Mouse (Mus musculus): ENCODE results near the gene Hist1h3d. TPM values are rescaled to one million over a fixed set of nuclear protein-coding genes. Genes with fewer than 3 reads are reported as not detected.

The Hist1h3d gene
- polyA plus RNA-seq, 1 experiment from 2014 or later, result not detected

Other genes starting within 250 kb of the Hist1h3d start
- 31.4 TPM for gene Zfp322a, start 206.6 kb upstream of the Hist1h3d start, polyA plus RNA-seq (2017; shearing (Covaris generic))
- 12.6 TPM for gene Abt1, start 151.9 kb upstream of the Hist1h3d start, polyA plus RNA-seq (2017; shearing (Covaris generic))
- not detected for gene Btn1a1, start 109.9 kb upstream of the Hist1h3d start, polyA plus RNA-seq (2017; shearing (Covaris generic))
- not detected for gene Btn2a2, start 86.9 kb upstream of the Hist1h3d start, polyA plus RNA-seq (2017; shearing (Covaris generic))
- gene Hist1h4h, start 44.7 kb upstream of the Hist1h3d start, polyA plus RNA-seq (2017; shearing (Covaris generic)), result 5.4 TPM
- gene Hist1h2af, start 41.9 kb upstream of the Hist1h3d start, polyA plus RNA-seq (2017; shearing (Covaris generic)), result not detected
- gene Hist1h3g, start 40.3 kb upstream of the Hist1h3d start, polyA plus RNA-seq (2017; shearing (Covaris generic)), result not detected
- gene Hist1h2bh, start 32.4 kb upstream of the Hist1h3d start, polyA plus RNA-seq (2017; shearing (Covaris generic)), result 0.53 TPM
- 0.29 TPM for gene Hist1h3f, start 31.7 kb upstream of the Hist1h3d start, polyA plus RNA-seq (2017; shearing (Covaris generic))
- gene Hist1h4f, start 24.1 kb upstream of the Hist1h3d start, polyA plus RNA-seq (2017; shearing (Covaris generic)), result 1.1 TPM
- 0.20 TPM for gene Hist1h1d, start 22.5 kb upstream of the Hist1h3d start, polyA plus RNA-seq (2017; shearing (Covaris generic))
- 0.83 TPM for gene Hist1h3e, start 13.4 kb upstream of the Hist1h3d start, polyA plus RNA-seq (2017; shearing (Covaris generic))
- 0.97 TPM for gene Hist1h2ae, start 4.5 kb upstream of the Hist1h3d start, polyA plus RNA-seq (2017; shearing (Covaris generic))
- 2.8 TPM for gene Hist1h2bg, start 4.4 kb upstream of the Hist1h3d start, polyA plus RNA-seq (2017; shearing (Covaris generic))
- not detected for gene Hist1h2bf, start 1.6 kb upstream of the Hist1h3d start, polyA plus RNA-seq (2017; shearing (Covaris generic))
- gene Hist1h2ad, start 1.4 kb upstream of the Hist1h3d start, polyA plus RNA-seq (2017; shearing (Covaris generic)), result not detected
- 36.0 TPM for gene Hist1h4d, start 5.8 kb downstream of the Hist1h3d start, polyA plus RNA-seq (2017; shearing (Covaris generic))
- gene Hist1h2be, start 45.4 kb downstream of the Hist1h3d start, polyA plus RNA-seq (2017; shearing (Covaris generic)), result 2.7 TPM
- 6.7 TPM for gene Hist1h1e, start 46.8 kb downstream of the Hist1h3d start, polyA plus RNA-seq (2017; shearing (Covaris generic))
- 0.36 TPM for gene Hist1h2ac, start 108.2 kb downstream of the Hist1h3d start, polyA plus RNA-seq (2017; shearing (Covaris generic))
- gene Hist1h2bc, start 108.4 kb downstream of the Hist1h3d start, polyA plus RNA-seq (2017; shearing (Covaris generic)), result 6.1 TPM
- gene Hist1h1t, start 120.1 kb downstream of the Hist1h3d start, polyA plus RNA-seq (2017; shearing (Covaris generic)), result not detected
- gene Hist1h4c, start 122.7 kb downstream of the Hist1h3d start, polyA plus RNA-seq (2017; shearing (Covaris generic)), result 3.7 TPM
- 0.92 TPM for gene Hfe, start 135.1 kb downstream of the Hist1h3d start, polyA plus RNA-seq (2017; shearing (Covaris generic))
- gene Hist1h1c, start 163.0 kb downstream of the Hist1h3d start, polyA plus RNA-seq (2017; shearing (Covaris generic)), result 11.3 TPM
- gene Hist1h3c, start 169.8 kb downstream of the Hist1h3d start, polyA plus RNA-seq (2017; shearing (Covaris generic)), result not detected
- 0.86 TPM for gene Hist1h2bb, start 171.0 kb downstream of the Hist1h3d start, polyA plus RNA-seq (2017; shearing (Covaris generic))
- gene Hist1h2ab, start 175.4 kb downstream of the Hist1h3d start, polyA plus RNA-seq (2017; shearing (Covaris generic)), result not detected
- 0.67 TPM for gene Hist1h3b, start 176.5 kb downstream of the Hist1h3d start, polyA plus RNA-seq (2017; shearing (Covaris generic))
- 9.6 TPM for gene Hist1h4b, start 181.2 kb downstream of the Hist1h3d start, polyA plus RNA-seq (2017; shearing (Covaris generic))
- not detected for gene Hist1h4a, start 185.5 kb downstream of the Hist1h3d start, polyA plus RNA-seq (2017; shearing (Covaris generic))
- 1.6 TPM for gene Hist1h3a, start 186.6 kb downstream of the Hist1h3d start, polyA plus RNA-seq (2017; shearing (Covaris generic))
- gene Hist1h1a, start 187.9 kb downstream of the Hist1h3d start, polyA plus RNA-seq (2017; shearing (Covaris generic)), result 1.3 TPM
- gene Trim38, start 194.2 kb downstream of the Hist1h3d start, polyA plus RNA-seq (2017; shearing (Covaris generic)), result not detected
- gene Slc17a2, start 231.2 kb downstream of the Hist1h3d start, polyA plus RNA-seq (2017; shearing (Covaris generic)), result not detected

All from CD4-positive, CD25-positive, alpha-beta regulatory T cell, adult 9 weeks (primary cell).